Mouse (Mus musculus): ENCODE data around the gene Sned1.

GRCm38 (mm10) chr1:93349701-93350100 lies 114.1 kb downstream of the Sned1 start:
- TF ChIP-seq EP300 (IDR thresholded peaks at IDR 0.05; ENCODE audit: insufficient read depth, low read depth, low read length), result no peak
- no peak for TF ChIP-seq CTCF (IDR thresholded peaks at IDR 0.05)

Measured in heart, adult 2 months (tissue).